10 mouse cellular contexts compared by ENCODE assay signal in the genomic region with DNA sequence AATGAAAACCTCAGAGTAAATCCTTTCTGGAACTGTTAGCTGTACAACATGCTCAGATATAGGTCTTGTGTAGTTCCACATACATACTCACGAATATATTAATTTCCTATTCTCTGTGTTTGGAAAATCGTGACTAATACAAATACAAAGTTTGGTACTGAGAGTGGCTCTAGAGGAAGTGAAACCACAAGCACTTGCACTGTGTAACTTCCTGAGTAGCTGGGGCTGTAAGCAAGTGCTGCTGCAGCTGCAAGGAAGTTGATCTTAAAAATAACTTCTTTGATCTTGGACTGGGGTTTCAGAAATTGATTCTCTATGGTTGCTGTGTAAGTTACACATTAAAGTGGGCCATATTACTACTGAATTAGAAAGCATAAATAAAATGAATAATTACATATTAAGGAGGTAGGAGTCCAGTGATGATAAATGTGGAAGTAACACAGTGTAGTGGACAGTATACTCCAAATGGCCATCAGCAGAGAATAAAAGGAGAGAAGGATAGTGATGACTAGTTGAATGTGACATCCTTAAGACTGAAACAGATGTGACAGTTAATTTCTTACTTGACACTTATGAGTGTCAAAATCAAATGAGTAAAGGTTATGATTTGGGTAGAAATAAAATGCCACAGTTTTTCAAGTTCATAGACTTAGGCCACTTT.
DNase-seq lines count a peak whose midpoint lies in the region; ATAC-seq and TF ChIP-seq lines count a peak whose summit lies in the region.
"Had no signal": no experiment of that assay in that cellular context is flagged by ENCODE, and none has a peak within 500 bp of the region (broad histone marks: within the 10 kb centered on the region; RNA-seq: fewer than 3 reads in every experiment).

No protein-coding gene starts in this region.

- 39% methylated on average over 2 of the region's 2 CpGs for WGBS in lung, embryonic 14.5 days
- WGBS in lung, adult 2 months = 29% methylated on average over 2 of the region's 2 CpGs
- WGBS in midbrain, embryonic 15.5 days = 86% methylated on average over 2 of the region's 2 CpGs

- TF ChIP-seq CTCF in lung, embryonic 14.5 days (IDR thresholded peaks at IDR 0.05; ENCODE audit: low read depth) = no peak
- TF ChIP-seq CTCF in lung, adult 2 months (IDR thresholded peaks at IDR 0.05; ENCODE audit: insufficient read depth, low read length) = no peak

- no peaks in the 10 kb centered on the region for H3K27me3 ChIP-seq in lung, embryonic 14.5 days (ENCODE audit: insufficient read depth, low read length)
- H3K27me3 ChIP-seq in midbrain, embryonic 15.5 days (replicated peaks) = no peaks in the 10 kb centered on the region
- H3K27me3 ChIP-seq: forebrain, embryonic 13.5 days had no signal

- H3K36me3 ChIP-seq in lung, embryonic 14.5 days (ENCODE audit: insufficient read depth) = no peaks in the 10 kb centered on the region
- no peaks in the 10 kb centered on the region for H3K36me3 ChIP-seq in midbrain, embryonic 15.5 days (replicated peaks)

- peak; percentile 49; the same call in 1 of the 2 replicates for ATAC-seq in lung, embryonic 14.5 days (ENCODE audit: insufficient read depth)
- ATAC-seq in midbrain, embryonic 15.5 days (replicated peaks) = no peak
- ATAC-seq: forebrain, embryonic 13.5 days had no signal

- intact Hi-C loops in heart, postnatal 36 days (cut with DNase I) = no loop called here

- TF ChIP-seq POLR2A in lung, adult 2 months (IDR thresholded peaks at IDR 0.05; ENCODE audit: borderline replicate concordance, extremely low read depth, low read depth, low read length) = no peak

- no peak overlapping the region for H3K4me2 ChIP-seq in lung, embryonic 14.5 days
- H3K4me2 ChIP-seq in midbrain, embryonic 15.5 days = no peak overlapping the region
- H3K4me2 ChIP-seq: forebrain, embryonic 13.5 days had no signal

- H3K4me1 ChIP-seq in lung, embryonic 14.5 days (ENCODE audit: insufficient read depth) = no peaks in the 10 kb centered on the region
- no peaks in the 10 kb centered on the region for H3K4me1 ChIP-seq in lung, adult 2 months (ENCODE audit: control insufficient read depth, insufficient read depth, low read length)
- no peaks in the 10 kb centered on the region for H3K4me1 ChIP-seq in midbrain, embryonic 15.5 days
- H3K4me1 ChIP-seq: forebrain, embryonic 13.5 days had no signal

- no peak overlapping the region for H3K4me3 ChIP-seq in lung, embryonic 14.5 days (ENCODE audit: low read depth, low read length)
- H3K4me3 ChIP-seq in lung, adult 2 months (replicated peaks; ENCODE audit: extremely low read depth, low read depth, low read length) = no peak overlapping the region
- H3K4me3 ChIP-seq in midbrain, embryonic 15.5 days = no peak overlapping the region
- H3K4me3 ChIP-seq: forebrain, embryonic 13.5 days had no signal

- peak; percentile 92 for DNase-seq in heart, adult 11 months
- DNase-seq in heart, postnatal 36 days = no peak
- peak; percentile 28 for DNase-seq in lung, embryonic 14.5 days
- no peak for DNase-seq in lung, adult 2 months
- peak; percentile 4 for DNase-seq in brain, adult 2 months (ENCODE audit: low read depth, low spot score)
- peak; percentile 68 for DNase-seq in naive thymus-derived CD4-positive, alpha-beta T cell, adult 2 months (ENCODE audit: low read depth)
- no peak for DNase-seq in left cerebral cortex, adult 9 months (ENCODE audit: low spot score in 2 of 2)
- DNase-seq: right cerebral cortex, postnatal 4 days had no signal

- no peak overlapping the region for H3K27ac ChIP-seq in lung, embryonic 14.5 days (ENCODE audit: low read depth)
- H3K27ac ChIP-seq in midbrain, embryonic 15.5 days = no peak overlapping the region
- H3K27ac ChIP-seq: forebrain, embryonic 13.5 days had no signal

- H3K9ac ChIP-seq in lung, embryonic 14.5 days = no peak overlapping the region
- no peak overlapping the region for H3K9ac ChIP-seq in midbrain, embryonic 15.5 days
- H3K9ac ChIP-seq: forebrain, embryonic 13.5 days had no signal

- no peaks in the 10 kb centered on the region for H3K9me3 ChIP-seq in lung, embryonic 14.5 days (ENCODE audit: low read depth, low read length)
- no peaks in the 10 kb centered on the region for H3K9me3 ChIP-seq in midbrain, embryonic 15.5 days
- H3K9me3 ChIP-seq: forebrain, embryonic 13.5 days had no signal

Comparison
In these comparisons a context has a peak if more than half of its experiments do, and no peak if none do; other contexts are left out.
1. DNase-seq: peak in heart, adult 11 months (single experiment), lung, embryonic 14.5 days (single experiment), brain, adult 2 months (single experiment) and naive thymus-derived CD4-positive, alpha-beta T cell, adult 2 months (single experiment); none in heart, postnatal 36 days (0 of 2), lung, adult 2 months (single experiment) and left cerebral cortex, adult 9 months (0 of 2).